Mouse (Mus musculus): ENCODE measurements at regions not wholly inside any gene's neighbourhood (a gene's known extent, or its start where the extent isn't known, plus 50 kb on each side); places are given as distances from the start of the nearest gene placed in this dataset.

GRCm38 (mm10) chr14:68022925-68023324, 1271.2 kb downstream of the Synb start:
- no peak for DNase-seq (ENCODE audit: low read depth, low spot score)

GRCm38 (mm10) chr14:68021240-68021639, 1272.9 kb downstream of the Synb start:
- DNase-seq (ENCODE audit: low read depth, low spot score): no peak

- DNase-seq (ENCODE audit: low read depth, low spot score): no peak
Observed at GRCm38 (mm10) chr14:68020769-68021168, 1273.3 kb downstream of the Synb start.

GRCm38 (mm10) chr14:68018686-68019085, 1275.4 kb downstream of the Synb start:
- DNase-seq (ENCODE audit: low read depth, low spot score): no peak

GRCm38 (mm10) chr14:67996790-67997417, 1297.2 kb downstream of the Synb start:
- DNase-seq (ENCODE audit: low read depth, low spot score): no peak

- no peak for DNase-seq (ENCODE audit: low read depth, low spot score)
Observed at GRCm38 (mm10) chr14:67993611-67994051, 1300.5 kb downstream of the Synb start.

GRCm38 (mm10) chr14:67993142-67993541, 1301.0 kb downstream of the Synb start:
- peak; percentile 76 for DNase-seq (ENCODE audit: low read depth, low spot score)

- DNase-seq (ENCODE audit: low read depth, low spot score): no peak
Observed at GRCm38 (mm10) chr14:67992088-67992487, 1302.0 kb downstream of the Synb start.

GRCm38 (mm10) chr14:67990271-67990670, 1303.8 kb downstream of the Synb start:
- DNase-seq (ENCODE audit: low read depth, low spot score): no peak
